Mouse (Mus musculus) bone marrow, adult 2 months (tissue): ENCODE measurements around the gene Tbc1d1.

Source experiments
- CTCF ChIP-seq: fragments of 200-500 bp; IDR thresholded peaks from 2 replicates; pipeline ENCODE4 v1.5.1; 2011; ENCODE audit warnings: low read length, control low read depth; ENCODE audit not compliant: control insufficient read depth, insufficient read depth
- POLR2A ChIP-seq: fragments of 200-500 bp; IDR thresholded peaks from 2 replicates; pipeline ENCODE4 v1.6.1; 2011; ENCODE audit warnings: low read depth, mild to moderate bottlenecking, control low read depth, low read length, borderline replicate concordance; ENCODE audit not compliant: control insufficient read depth

GRCm38 (mm10) chr5:64291657-64292056 is 135.6 kb downstream of the Tbc1d1 start:
- no peak for TF ChIP-seq CTCF
- no peak for TF ChIP-seq POLR2A
